Mouse (Mus musculus) lung, postnatal 0 days (tissue): ENCODE data around the gene Rpl13a. TPM values are rescaled to one million over a fixed set of nuclear protein-coding genes. Genes with fewer than 3 reads are reported as not detected.

Source experiments
- ATAC-seq: fragments of 200-750 bp; cut with Nextera tagmentation; 2 replicates; pipeline ENCODE4 v1.8.0; 2017; ENCODE audit warnings: moderate library complexity
- DNase-seq: peaks from one replicate; pipeline ENCODE4 v3.0.0-alpha.2; 2016; ENCODE audit warnings: low spot score
- H3K27ac ChIP-seq: fragments of 300-500 bp; sonication (generic); 2 replicates; pipeline ENCODE4 v1.5.1; 2014; ENCODE audit warnings: antibody characterized with exemption, mild to moderate bottlenecking, low read length, mixed read lengths
- H3K27me3 ChIP-seq: fragments of 300-500 bp; sonication (generic); replicated peaks from 2 replicates; pipeline ENCODE4 v1.6.1; 2014; ENCODE audit warnings: low read length, mixed read lengths; ENCODE audit not compliant: insufficient read depth
- H3K36me3 ChIP-seq: fragments of 300-500 bp; sonication (generic); 2 replicates; pipeline ENCODE4 v1.6.1; 2014; ENCODE audit warnings: low read length, mixed read lengths; ENCODE audit not compliant: insufficient read depth
- H3K4me1 ChIP-seq: fragments of 300-500 bp; sonication (generic); 2 replicates; pipeline ENCODE4 v1.6.1; 2014; ENCODE audit warnings: antibody characterized with exemption, low read depth, low read length, mixed read lengths; ENCODE audit not compliant: insufficient read depth
- H3K4me2 ChIP-seq: fragments of 300-500 bp; sonication (generic); replicated peaks from 2 replicates; pipeline ENCODE4 v1.6.1; 2014; ENCODE audit warnings: low read depth, mild to moderate bottlenecking, low read length, moderate library complexity, mixed read lengths
- H3K4me3 ChIP-seq: fragments of 300-500 bp; sonication (generic); 2 replicates; pipeline ENCODE4 v1.5.1; 2014; ENCODE audit warnings: low read depth, low read length
- H3K9ac ChIP-seq: fragments of 300-500 bp; sonication (generic); replicated peaks from 2 replicates; pipeline ENCODE4 v1.6.1; 2014; ENCODE audit warnings: low read depth, mild to moderate bottlenecking
- H3K9me3 ChIP-seq: fragments of 300-500 bp; sonication (generic); 2 replicates; pipeline ENCODE4 v1.6.1; 2016; ENCODE audit warnings: low read length, mixed read lengths
- CTCF ChIP-seq: IDR thresholded peaks from 2 replicates; pipeline ENCODE4 v1.5.1; 2016; ENCODE audit warnings: antibody characterized with exemption, mild to moderate bottlenecking
- EP300 ChIP-seq: IDR thresholded peaks from 2 replicates; pipeline ENCODE4 v1.6.1; 2016; ENCODE audit warnings: antibody characterized with exemption, mild to moderate bottlenecking, control low read depth
- WGBS: fragments of 180-500 bp; shearing (Covaris S2); extraction: QIAGEN DNeasy Blood & Tissue Kit; methylation state at CpG from one replicate; pipeline ENCODE4 v1.1.7; 2014; 5-methylcytosine and 5-hydroxymethylcytosine counted together
- polyA plus RNA-seq: library from polyadenylated mRNA; unstranded; fragments of >200 nt; fragmentation: Nextera tagmentation; extraction: Ambion mirVana; gene quantifications from 2 replicates; pipeline ENCODE4 v1.2.1, GENCODE M21; 2015

Rpl13a gene
- polyA plus RNA-seq, 1 experiment from 2014 or later = 1,148 TPM

DNA sequence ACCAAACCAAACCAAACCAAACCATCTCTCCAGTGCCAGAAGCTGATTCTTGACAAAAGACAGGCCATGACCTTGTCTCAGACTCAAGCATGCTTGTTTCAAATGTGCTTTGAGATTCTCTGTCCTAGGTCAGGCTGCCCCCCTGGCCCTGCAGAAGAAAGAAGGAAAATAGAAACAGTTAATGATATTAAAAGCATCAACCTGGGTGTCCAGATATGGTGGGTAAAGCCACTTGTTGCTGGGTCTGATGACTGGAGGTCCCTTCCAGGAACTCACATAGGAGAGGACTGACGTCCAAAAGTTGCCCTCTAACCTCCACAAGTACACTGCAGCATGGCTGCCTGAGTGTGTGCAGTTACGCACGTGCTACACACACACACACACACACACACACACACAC is 32.3 kb upstream of the Rpl13a start:
- ATAC-seq (no peak), DNase-seq (no peak)
- no peak for TF ChIP-seq CTCF
- TF ChIP-seq EP300 = no peak
- Histone ChIP-seq H3K4me3 (no peak overlapping the region), H3K4me1 (0 out of 2 replicates have a peak, but pooled peaks cover 5% of the 10 kb centered on the region), H3K9ac (no peak overlapping the region), H3K27ac (no peak overlapping the region), H3K9me3 (no peaks in the 10 kb centered on the region), H3K27me3 (peaks cover 30% of the 10 kb centered on the region), H3K4me2 (no peak overlapping the region), H3K36me3 (no peaks in the 10 kb centered on the region)
- WGBS = 89% methylated on average over 3 of the region's 3 CpGs

DNA sequence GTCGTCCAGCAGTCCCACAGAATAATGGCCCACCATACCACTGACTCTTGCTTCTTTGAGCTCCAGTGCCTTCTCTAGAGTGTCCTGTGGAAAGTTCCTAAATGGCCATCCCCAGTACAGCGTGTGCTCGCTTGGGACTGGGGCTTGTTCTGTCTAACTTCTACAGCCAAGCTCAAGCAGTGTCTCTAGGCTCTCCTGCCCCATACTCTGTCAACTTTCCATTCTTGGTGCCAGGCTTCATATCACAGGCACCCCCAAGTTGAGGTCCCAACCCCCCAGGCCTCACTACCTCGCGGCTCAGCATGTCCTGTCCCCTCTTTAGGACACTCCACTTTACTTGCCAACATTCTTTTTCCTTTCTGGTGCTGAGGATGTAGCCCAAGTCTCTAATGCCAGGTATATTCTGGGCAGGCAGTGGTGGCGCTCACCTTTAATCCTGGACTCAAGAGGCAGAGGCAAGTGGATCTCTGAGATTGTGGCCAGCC is 31.8 kb upstream of the Rpl13a start:
- WGBS = 91% methylated on average over 6 of the region's 6 CpGs
- H3K4me2 ChIP-seq = no peak overlapping the region

DNA sequence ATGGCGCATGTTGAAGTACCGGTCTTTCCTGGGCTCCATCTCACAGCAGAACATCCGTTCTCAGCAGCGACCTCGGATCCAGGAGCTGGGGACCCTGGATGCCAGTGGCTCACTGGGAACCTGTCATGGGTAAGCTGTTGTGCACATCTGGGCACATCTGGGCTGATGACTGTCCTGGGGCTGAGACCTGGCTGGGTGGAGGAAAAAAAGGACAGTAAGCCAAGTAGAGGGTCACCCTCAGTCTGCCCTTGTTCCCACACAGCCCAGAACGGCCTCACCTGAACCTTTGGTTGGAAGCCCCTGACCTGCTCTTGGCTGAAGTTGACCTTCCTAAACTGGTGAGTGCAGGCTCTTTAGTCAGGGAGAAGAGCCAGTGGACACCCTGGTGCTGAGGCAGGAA is 30.4 kb upstream of the Rpl13a start:
- no peak for ATAC-seq

More for the DNA sequence above, 31.8 kb upstream of the Rpl13a start:
- DNase-seq = no peak
- Histone ChIP-seq H3K36me3 (no peaks in the 10 kb centered on the region), H3K9ac (no peak overlapping the region), H3K9me3 (no peaks in the 10 kb centered on the region), H3K27ac (no peak overlapping the region), H3K4me3 (no peak overlapping the region), H3K4me1 (0 out of 2 replicates have a peak, but pooled peaks cover 5% of the 10 kb centered on the region), H3K27me3 (peaks cover 25% of the 10 kb centered on the region)
- no peak for TF ChIP-seq CTCF
- TF ChIP-seq EP300 = no peak
- ATAC-seq = no peak

GRCm38 (mm10) chr7:45157459-45157858 is 28.9 kb upstream of the Rpl13a start:
- TF ChIP-seq EP300 (no peak), CTCF (no peak)
- H3K9ac ChIP-seq = no peak overlapping the region
- H3K27ac ChIP-seq = no peak overlapping the region
- no peaks in the 10 kb centered on the region for H3K27me3 ChIP-seq
- 81% methylated on average over 14 of the region's 14 CpGs for WGBS
- no peaks in the 10 kb centered on the region for H3K9me3 ChIP-seq
- H3K4me2 ChIP-seq = no peak overlapping the region
- 0 out of 2 replicates have a peak, but pooled peaks cover 5% of the 10 kb centered on the region for H3K4me1 ChIP-seq
- no peak overlapping the region for H3K4me3 ChIP-seq
- DNase-seq = no peak
- no peak for ATAC-seq
- no peaks in the 10 kb centered on the region for H3K36me3 ChIP-seq

More for the DNA sequence above, 30.4 kb upstream of the Rpl13a start:
- 0 out of 2 replicates have a peak, but pooled peaks cover 5% of the 10 kb centered on the region for H3K4me1 ChIP-seq
- H3K9me3 ChIP-seq = no peaks in the 10 kb centered on the region
- H3K9ac ChIP-seq = no peak overlapping the region
- no peak overlapping the region for H3K27ac ChIP-seq
- no peak for DNase-seq
- 88% methylated on average over 6 of the region's 6 CpGs for WGBS
- peaks cover 11% of the 10 kb centered on the region for H3K27me3 ChIP-seq
- H3K4me2 ChIP-seq = no peak overlapping the region
- no peaks in the 10 kb centered on the region for H3K36me3 ChIP-seq
- no peak overlapping the region for H3K4me3 ChIP-seq
- TF ChIP-seq CTCF (no peak), EP300 (no peak)

DNA sequence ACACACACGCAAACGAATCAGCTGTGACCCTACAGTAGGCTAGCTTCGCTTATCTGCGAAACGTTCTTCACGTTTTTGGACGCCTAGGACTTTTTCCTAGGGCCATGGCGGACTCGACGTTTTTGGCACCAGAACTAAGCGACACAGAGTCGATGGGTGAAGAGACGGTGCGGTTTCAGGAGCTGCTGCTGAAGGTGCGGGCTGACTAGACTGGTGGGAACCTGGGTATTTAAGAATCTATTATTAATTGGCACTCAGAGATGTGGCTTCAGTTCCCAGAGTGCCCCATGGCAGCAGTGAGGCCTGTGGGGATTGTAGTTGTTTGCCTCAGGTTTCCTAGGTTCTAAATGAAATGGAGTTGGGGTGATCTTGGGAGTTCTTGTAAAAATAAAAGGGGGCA is 27.6 kb upstream of the Rpl13a start:
- no peak overlapping the region for H3K27ac ChIP-seq
- TF ChIP-seq EP300 (no peak), CTCF (no peak)
- no peak overlapping the region for H3K4me3 ChIP-seq
- no peak for ATAC-seq
- WGBS = 88% methylated on average over 15 of the region's 15 CpGs
- H3K9me3 ChIP-seq = no peaks in the 10 kb centered on the region
- H3K27me3 ChIP-seq = no peaks in the 10 kb centered on the region
- no peaks in the 10 kb centered on the region for H3K4me1 ChIP-seq
- H3K4me2 ChIP-seq = no peak overlapping the region
- H3K36me3 ChIP-seq = no peaks in the 10 kb centered on the region
- no peak for DNase-seq
- H3K9ac ChIP-seq = no peak overlapping the region

GRCm38 (mm10) chr7:45155590-45155989 is 27.0 kb upstream of the Rpl13a start:
- H3K9ac ChIP-seq = no peak overlapping the region
- H3K4me2 ChIP-seq = no peak overlapping the region
- H3K4me3 ChIP-seq = no peak overlapping the region
- H3K27ac ChIP-seq = no peak overlapping the region
- H3K36me3 ChIP-seq = no peaks in the 10 kb centered on the region
- H3K4me1 ChIP-seq = no peaks in the 10 kb centered on the region
- H3K27me3 ChIP-seq = no peaks in the 10 kb centered on the region
- no peak for DNase-seq
- no peak for ATAC-seq
- TF ChIP-seq CTCF (no peak), EP300 (no peak)
- 83% methylated on average over 9 of the region's 9 CpGs for WGBS
- H3K9me3 ChIP-seq = no peaks in the 10 kb centered on the region
